Mouse (Mus musculus): ENCODE measurements around the gene Ppil1. TPM values are rescaled to one million over a fixed set of nuclear protein-coding genes. Genes with fewer than 3 reads are reported as not detected.

Ppil1 gene
- 32.8 and 35.7 TPM in 2 replicates for polyA plus RNA-seq (2021; fragmentation: Nextera tagmentation)
- long read RNA-seq, experiment 1, transcript Ppil1-201 (4 exons, 1,462 nt): major isoform, 61 of 63 reads
- long read RNA-seq, experiment 1, partial matches to known transcripts: 2 of 63 reads
- long read RNA-seq, experiment 1, other reads (novel, unspliced or antisense): 0 of 63 reads
- long read RNA-seq, experiment 2, transcript Ppil1-201 (4 exons, 1,462 nt): major isoform, 70 of 70 reads
- long read RNA-seq, experiment 2, partial matches to known transcripts: 0 of 70 reads
- long read RNA-seq, experiment 2, other reads (novel, unspliced or antisense): 0 of 70 reads

GRCm38 (mm10) chr17:29263840-29264633 is at the start of gene Ppil1:
Gene Ppil1, minus strand, starts transcription at chr17:29264186.

GRCm38 (mm10) chr17:29268682-29269348 is 4.8 kb upstream of the Ppil1 start, which contains the start of gene BC004004:
Gene BC004004, plus strand, starts transcription at chr17:29268788.

GRCm38 (mm10) chr17:29237772-29238420 is 26.1 kb downstream of the Ppil1 start, which contains the start of gene Cpne5:
Gene Cpne5, minus strand, starts transcription at chr17:29238167.

Other genes starting within 250 kb of the Ppil1 start
- 105 and 117 TPM in 2 replicates for gene Srsf3, start 231.6 kb downstream of the Ppil1 start, polyA plus RNA-seq (2021; fragmentation: Nextera tagmentation)
- gene Cdkn1a, start 173.2 kb downstream of the Ppil1 start, polyA plus RNA-seq (2021; fragmentation: Nextera tagmentation): 14.5 and 14.7 TPM in 2 replicates
- not detected in 2 replicates for gene Rab44, start 150.0 kb downstream of the Ppil1 start, polyA plus RNA-seq (2021; fragmentation: Nextera tagmentation)
- 17.1 and 20.6 TPM in 2 replicates for gene Cpne5, start 26.0 kb downstream of the Ppil1 start, polyA plus RNA-seq (2021; fragmentation: Nextera tagmentation)
- gene BC004004, start 4.6 kb upstream of the Ppil1 start, polyA plus RNA-seq (2021; fragmentation: Nextera tagmentation): 137 and 150 TPM in 2 replicates
- gene Pi16, start 53.5 kb upstream of the Ppil1 start, polyA plus RNA-seq (2021; fragmentation: Nextera tagmentation): 0.18 and 0.39 TPM in 2 replicates
- 220 TPM in 2 replicates for gene Mtch1, start 83.7 kb upstream of the Ppil1 start, polyA plus RNA-seq (2021; fragmentation: Nextera tagmentation)
- 2.9 and 4.5 TPM in 2 replicates for gene Fgd2, start 96.7 kb upstream of the Ppil1 start, polyA plus RNA-seq (2021; fragmentation: Nextera tagmentation)
- 0.80 and 1.2 TPM in 2 replicates for gene Pim1, start 226.6 kb upstream of the Ppil1 start, polyA plus RNA-seq (2021; fragmentation: Nextera tagmentation)

All from layer of hippocampus, adult 6 months (tissue).